Mouse (Mus musculus): Measurements from ENCODE around the gene 3110082I17Rik.

Gene 3110082I17Rik

GRCm38 (mm10) chr5:139460384-139461067, at the start of gene 3110082I17Rik:
3110082I17Rik (minus strand) TSS chr5:139460527.
- POLR2A ChIA-PET, result interaction anchor here (0.6 to 7.2 kb wide), 37 partner anchors 8 to 1683 kb away, joined by 3 to 101 read pairs (median 5); partner anchors contain the start of genes Zfand2a (in 3 of the 4), Get4 (in 1 of the 4) and Micall2 (in 1 of the 4)
- CTCF ChIA-PET, result interaction anchor here in 3 of 4 experiments (0.5 to 1.9 kb wide), 19 partner anchors 8 to 1503 kb away, joined by 3 to 11 read pairs (median 4); no protein-coding TSS in a partner anchor

GRCm38 (mm10) chr5:139506207-139506606, 45.9 kb upstream of the 3110082I17Rik start:
- ChIA-PET CTCF (interaction anchor here in 2 of 4 experiments (0.6 to 2.2 kb wide), 4 partner anchors 10 to 240 kb away, joined by 3 to 6 read pairs (median 4); no protein-coding TSS in a partner anchor), POLR2A (interaction anchor here in 1 of 4 experiments (1.7 kb wide), 1 partner anchor 47 kb away, joined by 6 read pairs; no protein-coding TSS in a partner anchor)

GRCm38 (mm10) chr5:139505073-139505606, 44.8 kb upstream of the 3110082I17Rik start:
- POLR2A ChIA-PET, result interaction anchor here in 2 of 4 experiments (0.9 to 2.5 kb wide), 4 partner anchors 24 to 81 kb away, joined by 3 to 6 read pairs (median 4); no protein-coding TSS in a partner anchor

GRCm38 (mm10) chr5:139502281-139502680, 42.0 kb upstream of the 3110082I17Rik start:
- CTCF ChIA-PET, result interaction anchor here in 2 of 4 experiments (0.7 to 0.9 kb wide), 2 partner anchors 31 to 431 kb away, joined by 3 read pairs; no protein-coding TSS in a partner anchor
- POLR2A ChIA-PET, result interaction anchor here in 2 of 4 experiments (0.6 to 2.8 kb wide), 3 partner anchors 16 to 46 kb away, joined by 4 to 7 read pairs (median 4); partner anchors contain the start of gene Zfand2a (in 1 of the 2)

More at GRCm38 (mm10) chr5:139505073-139505606, 44.8 kb upstream of the 3110082I17Rik start:
- CTCF ChIA-PET, result interaction anchor here (0.6 to 2.2 kb wide), 21 partner anchors 8 to 613 kb away, joined by 3 to 10 read pairs (median 3); partner anchors contain the start of genes Zfand2a (in 2 of the 4) and 3110082I17Rik (in 1 of the 4)

- POLR2A ChIA-PET, result interaction anchor here in 1 of 4 experiments (4.3 kb wide), 1 partner anchor 19 kb away, joined by 24 read pairs; no protein-coding TSS in a partner anchor
- CTCF ChIA-PET, result no interaction called here
Observed at GRCm38 (mm10) chr5:139498791-139499190, 38.5 kb upstream of the 3110082I17Rik start.

GRCm38 (mm10) chr5:139496939-139497338, 36.6 kb upstream of the 3110082I17Rik start:
- POLR2A ChIA-PET, result interaction anchor here in 2 of 4 experiments (1.3 to 4.8 kb wide), 5 partner anchors 12 to 143 kb away, joined by 3 to 24 read pairs (median 13); partner anchors contain the start of gene Zfand2a (in 2 of the 2)
- CTCF ChIA-PET, result interaction anchor here in 2 of 4 experiments (1.2 to 1.5 kb wide), 3 partner anchors 8 to 39 kb away, joined by 3 read pairs; no protein-coding TSS in a partner anchor

GRCm38 (mm10) chr5:139495019-139495669, 34.8 kb upstream of the 3110082I17Rik start:
- POLR2A ChIA-PET, result interaction anchor here (0.9 to 4.8 kb wide), 12 partner anchors 9 to 21 kb away, joined by 3 to 24 read pairs (median 5); partner anchors contain the start of gene Zfand2a (in 4 of the 4)
- CTCF ChIA-PET, result interaction anchor here in 1 of 4 experiments (0.6 kb wide), 2 partner anchors 10 to 97 kb away, joined by 10 read pairs; no protein-coding TSS in a partner anchor

GRCm38 (mm10) chr5:139493690-139494089, 33.4 kb upstream of the 3110082I17Rik start:
- POLR2A ChIA-PET, result interaction anchor here (0.6 to 4.8 kb wide), 8 partner anchors 8 to 172 kb away, joined by 3 to 23 read pairs (median 4); partner anchors contain the start of genes Zfand2a (in 3 of the 4) and 3110082I17Rik (in 1 of the 4)

GRCm38 (mm10) chr5:139491348-139491747, 31.0 kb upstream of the 3110082I17Rik start:
- ChIA-PET POLR2A (interaction anchor here in 2 of 4 experiments (0.6 to 1.9 kb wide), 4 partner anchors 10 to 1959 kb away, joined by 3 to 7 read pairs (median 4); partner anchors contain the start of gene 3110082I17Rik (in 1 of the 2)), CTCF (no interaction called here)

More at GRCm38 (mm10) chr5:139493690-139494089, 33.4 kb upstream of the 3110082I17Rik start:
- CTCF ChIA-PET, result interaction anchor here in 1 of 4 experiments (2.2 kb wide), 1 partner anchor 11 kb away, joined by 5 read pairs; no protein-coding TSS in a partner anchor

- CTCF ChIA-PET, result no interaction called here
- POLR2A ChIA-PET, result interaction anchor here in 2 of 4 experiments (1.3 to 2.1 kb wide), 2 partner anchors 9 kb away, joined by 5 to 9 read pairs; no protein-coding TSS in a partner anchor
Observed at GRCm38 (mm10) chr5:139490131-139490530, 29.8 kb upstream of the 3110082I17Rik start.

- CTCF ChIA-PET, result interaction anchor here (0.5 to 1.5 kb wide), 10 partner anchors 21 to 180 kb away, joined by 3 to 7 read pairs (median 3); partner anchors contain the start of gene 3110082I17Rik (in 1 of the 4)
Observed at GRCm38 (mm10) chr5:139484185-139484814, 24.0 kb upstream of the 3110082I17Rik start, which contains the start of gene Zfand2a. Zfand2a (minus strand) TSS chr5:139484549.

GRCm38 (mm10) chr5:139483171-139483848, 23.0 kb upstream of the 3110082I17Rik start:
- ChIA-PET CTCF (interaction anchor here (0.6 to 1.2 kb wide), 5 partner anchors 22 to 179 kb away, joined by 3 read pairs; partner anchors contain the start of gene 3110082I17Rik (in 1 of the 4)), POLR2A (interaction anchor here in 3 of 4 experiments (0.7 to 9.2 kb wide), 36 partner anchors 8 to 488 kb away, joined by 3 to 101 read pairs (median 5); partner anchors contain the start of genes 3110082I17Rik (in 3 of the 3), Mafk (in 1 of the 3), Micall2 (in 1 of the 3) and Sun1 (in 1 of the 3))

More at GRCm38 (mm10) chr5:139484185-139484814, 24.0 kb upstream of the 3110082I17Rik start, which contains the start of gene Zfand2a:
- POLR2A ChIA-PET, result interaction anchor here (0.6 to 9.2 kb wide), 62 partner anchors 9 to 665 kb away, joined by 3 to 101 read pairs (median 4); partner anchors contain the start of genes 3110082I17Rik (in 3 of the 4), Get4 (in 2 of the 4), Micall2 (in 2 of the 4) and Cox19 (in 1 of the 4)

- CTCF ChIA-PET, result interaction anchor here in 2 of 4 experiments (0.6 to 0.9 kb wide), 4 partner anchors 36 to 319 kb away, joined by 3 to 15 read pairs (median 5); no protein-coding TSS in a partner anchor
- POLR2A ChIA-PET, result interaction anchor here (0.6 to 9.2 kb wide), 27 partner anchors 9 to 1200 kb away, joined by 3 to 101 read pairs (median 4); partner anchors contain the start of genes 3110082I17Rik (in 2 of the 4), Dnaaf5 (in 1 of the 4), Prkar1b (in 1 of the 4) and Stag3 (in 1 of the 4)
Observed at GRCm38 (mm10) chr5:139480406-139480805, 20.1 kb upstream of the 3110082I17Rik start.

GRCm38 (mm10) chr5:139479088-139479487, 18.8 kb upstream of the 3110082I17Rik start:
- ChIA-PET CTCF (interaction anchor here in 2 of 4 experiments (0.6 to 1.6 kb wide), 2 partner anchors 10 to 26 kb away, joined by 3 read pairs; no protein-coding TSS in a partner anchor), POLR2A (interaction anchor here in 3 of 4 experiments (0.6 to 9.2 kb wide), 12 partner anchors 8 to 1111 kb away, joined by 3 to 101 read pairs (median 4); partner anchors contain the start of gene 3110082I17Rik (in 1 of the 3))

- ChIA-PET POLR2A (interaction anchor here in 2 of 4 experiments (1.1 to 4.1 kb wide), 7 partner anchors 9 to 143 kb away, joined by 3 to 31 read pairs (median 5); partner anchors contain the start of genes 3110082I17Rik (in 2 of the 2) and Zfand2a (in 2 of the 2)), CTCF (no interaction called here)
Observed at GRCm38 (mm10) chr5:139474741-139475140, 14.4 kb upstream of the 3110082I17Rik start.
